ENCODE assay signal across 8 mouse cellular contexts in genomic region chr19:57119661-57120060, GRCm38 (mm10).
DNase-seq lines count a peak whose midpoint lies in the region; ATAC-seq and TF ChIP-seq lines count a peak whose summit lies in the region.

No protein-coding gene starts in this region.

- TF ChIP-seq CTCF in heart, adult 2 months (IDR thresholded peaks at IDR 0.05) = no peak
- no peak for TF ChIP-seq CTCF in lung, adult 2 months (IDR thresholded peaks at IDR 0.05; ENCODE audit: insufficient read depth, low read length)
- TF ChIP-seq CTCF in cerebellum, adult 2 months (IDR thresholded peaks at IDR 0.05; ENCODE audit: borderline replicate concordance, insufficient read depth, low read depth, low read length) = no peak

- no peak for DNase-seq in heart, adult 2 months
- DNase-seq in heart, adult 8-10 months (ENCODE audit: low spot score) = no peak
- no peak for DNase-seq in lung, adult 2 months
- DNase-seq in natural killer cell, adult 2 months (ENCODE audit: low spot score in 2 of 2) = peak; percentile 66 to 77
- no peak for DNase-seq in cerebellum, postnatal 25 days
- DNase-seq in cerebellum, adult 2 months = no peak

- H3K4me3 ChIP-seq in heart, adult 2 months = no peak overlapping the region
- no peak overlapping the region for H3K4me3 ChIP-seq in lung, embryonic 16.5 days (ENCODE audit: low read length)
- H3K4me3 ChIP-seq in lung, adult 2 months (replicated peaks; ENCODE audit: extremely low read depth, low read depth, low read length) = no peak overlapping the region
- no peak overlapping the region for H3K4me3 ChIP-seq in cerebellum, adult 2 months (replicated peaks; ENCODE audit: insufficient read depth, low read depth, low read length)

- TF ChIP-seq POLR2A in heart, adult 2 months (IDR thresholded peaks at IDR 0.05; ENCODE audit: insufficient read depth, low read depth, low read length) = no peak
- no peak for TF ChIP-seq POLR2A in lung, adult 2 months (IDR thresholded peaks at IDR 0.05; ENCODE audit: borderline replicate concordance, extremely low read depth, low read depth, low read length)
- no peak for TF ChIP-seq POLR2A in cerebellum, adult 2 months (IDR thresholded peaks at IDR 0.05; ENCODE audit: borderline replicate concordance, insufficient read depth, low read length)

- H3K27ac ChIP-seq in heart, adult 2 months = peak overlapping the region; percentile 54
- peak overlapping the region; percentile 74 for H3K27ac ChIP-seq in lung, embryonic 16.5 days (ENCODE audit: low read length)
- H3K27ac ChIP-seq in cerebellum, adult 2 months (ENCODE audit: insufficient read depth, low read length) = no peak overlapping the region

- WGBS in heart, adult 2 months = 30% methylated on average over 3 of the region's 3 CpGs
- WGBS in lung, embryonic 16.5 days = 41% methylated on average over 3 of the region's 3 CpGs
- WGBS in lung, adult 2 months = 26% methylated on average over 3 of the region's 3 CpGs
- 52% methylated on average over 3 of the region's 3 CpGs for WGBS in cerebellum, adult 2 months

- intact Hi-C loops in heart, adult 2 months (cut with DNase I) = no loop called here

- peak overlapping the region; percentile 51 for H3K4me2 ChIP-seq in lung, embryonic 16.5 days (ENCODE audit: low read depth, low read length)

- no peak for TF ChIP-seq EP300 in heart, adult 2 months (IDR thresholded peaks at IDR 0.05; ENCODE audit: insufficient read depth, low read depth, low read length)

- no peak for ATAC-seq in lung, embryonic 16.5 days (ENCODE audit: low read depth)
- ATAC-seq in granulocyte monocyte progenitor cell, adult 5-6 weeks (replicated peaks; ENCODE audit: poor library complexity, severe bottlenecking) = peak; percentile 24; the same call in 1 of the 2 replicates

- no peaks in the 10 kb centered on the region for H3K27me3 ChIP-seq in heart, adult 2 months (ENCODE audit: control insufficient read depth, insufficient read depth, low read length)
- H3K27me3 ChIP-seq in lung, embryonic 16.5 days (ENCODE audit: control insufficient read depth, insufficient read depth, low read depth, low read length) = no peaks in the 10 kb centered on the region
- no peaks in the 10 kb centered on the region for H3K27me3 ChIP-seq in cerebellum, adult 2 months (ENCODE audit: control insufficient read depth, insufficient read depth, low read length)

- peaks cover 39% of the 10 kb centered on the region for H3K36me3 ChIP-seq in heart, adult 2 months (ENCODE audit: control insufficient read depth, insufficient read depth, low read length)
- no peaks in the 10 kb centered on the region for H3K36me3 ChIP-seq in lung, embryonic 16.5 days (ENCODE audit: control insufficient read depth, insufficient read depth, low read length)

- peaks cover 34% of the 10 kb centered on the region for H3K4me1 ChIP-seq in heart, adult 2 months (ENCODE audit: control insufficient read depth, insufficient read depth, low read length)
- H3K4me1 ChIP-seq in lung, embryonic 16.5 days (replicated peaks; ENCODE audit: control insufficient read depth, insufficient read depth, low read length) = peaks cover 44% of the 10 kb centered on the region
- peaks cover 18% of the 10 kb centered on the region for H3K4me1 ChIP-seq in lung, adult 2 months (ENCODE audit: control insufficient read depth, insufficient read depth, low read length)
- peaks cover 43% of the 10 kb centered on the region for H3K4me1 ChIP-seq in cerebellum, adult 2 months (ENCODE audit: control insufficient read depth, insufficient read depth, low read length)

- peaks cover 4% of the 10 kb centered on the region; the same call in 1 of the 2 replicates for H3K79me2 ChIP-seq in heart, adult 2 months (replicated peaks; ENCODE audit: control insufficient read depth, insufficient read depth, low read length)

- no peak overlapping the region for H3K9ac ChIP-seq in heart, adult 2 months (ENCODE audit: low read depth, low read length)
- no peak overlapping the region for H3K9ac ChIP-seq in lung, embryonic 16.5 days (ENCODE audit: low read length)

- no peaks in the 10 kb centered on the region for H3K9me3 ChIP-seq in lung, embryonic 16.5 days (ENCODE audit: control insufficient read depth, low read length)

Comparison
In these comparisons a context has a peak if more than half of its experiments do, and no peak if none do; other contexts are left out.
1. DNase-seq: peak in natural killer cell, adult 2 months (2 of 2); none in heart, adult 2 months (0 of 2), heart, adult 8-10 months (single experiment), lung, adult 2 months (single experiment), cerebellum, postnatal 25 days (0 of 2) and cerebellum, adult 2 months (0 of 2).